Mouse (Mus musculus): ENCODE data around the gene Gng8.

The Gng8 gene

DNA sequence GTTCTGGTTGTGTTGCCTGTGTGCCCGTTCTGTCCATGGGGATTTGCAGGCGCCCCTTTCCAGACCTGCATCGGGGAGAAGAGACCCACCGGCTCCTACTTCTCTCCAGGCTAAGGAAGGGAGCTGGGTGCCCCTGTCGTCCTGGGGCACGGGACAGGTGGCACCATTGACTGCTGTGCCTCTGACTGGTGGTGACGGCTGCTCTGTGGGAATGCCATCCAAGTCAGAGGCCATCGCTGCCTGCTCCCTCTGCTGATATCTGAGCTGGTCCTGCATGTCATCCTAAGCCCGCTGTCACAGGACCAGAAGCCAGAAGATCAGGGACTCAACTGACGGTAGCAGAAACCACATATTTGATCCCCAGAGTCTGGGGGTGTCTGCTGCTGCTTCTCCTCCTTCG is 17.3 kb downstream of the Gng8 start:
- no peak for DNase-seq (ENCODE audit: low read depth)

DNA sequence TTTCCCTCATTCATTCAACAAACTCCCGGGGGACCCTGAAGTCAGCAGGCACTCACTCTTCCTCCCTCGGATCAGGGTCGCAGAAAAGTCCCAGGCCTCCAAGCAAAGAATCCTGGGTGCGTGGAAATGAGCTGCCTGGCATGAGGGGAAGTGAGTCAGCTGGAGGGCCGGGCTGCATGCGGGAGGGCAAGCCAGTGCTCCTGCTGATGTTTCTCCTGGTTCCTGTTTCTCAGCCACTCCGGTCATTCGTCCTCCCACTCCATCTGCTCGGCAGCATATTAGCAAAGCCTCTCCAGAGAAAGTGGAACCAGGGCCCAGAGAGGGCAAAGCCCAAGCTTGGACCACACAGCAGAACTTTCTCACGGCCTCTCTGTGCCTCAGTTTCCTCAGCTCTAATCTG is 18.3 kb downstream of the Gng8 start:
- no peak for DNase-seq (ENCODE audit: low read depth)

DNA sequence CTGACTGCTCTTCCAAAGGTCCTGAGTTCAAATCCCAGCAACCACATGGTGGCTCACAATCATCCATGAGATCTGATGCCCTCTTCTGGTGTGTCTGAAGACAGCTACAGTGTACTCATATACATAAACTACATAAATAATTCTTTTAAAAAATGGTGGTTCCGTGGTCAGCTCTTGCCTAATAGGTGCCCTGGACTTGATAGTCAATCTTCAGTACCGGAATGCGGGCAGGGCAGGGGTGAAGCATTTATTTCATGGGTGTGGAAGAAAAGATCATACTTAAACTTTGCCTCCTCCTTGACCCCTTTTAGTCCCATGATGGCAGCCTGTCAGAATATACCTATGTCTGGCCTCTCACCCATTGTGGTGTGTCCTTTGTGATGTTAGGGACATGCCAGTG is 20.3 kb downstream of the Gng8 start:
- no peak for DNase-seq (ENCODE audit: low read depth)

DNA sequence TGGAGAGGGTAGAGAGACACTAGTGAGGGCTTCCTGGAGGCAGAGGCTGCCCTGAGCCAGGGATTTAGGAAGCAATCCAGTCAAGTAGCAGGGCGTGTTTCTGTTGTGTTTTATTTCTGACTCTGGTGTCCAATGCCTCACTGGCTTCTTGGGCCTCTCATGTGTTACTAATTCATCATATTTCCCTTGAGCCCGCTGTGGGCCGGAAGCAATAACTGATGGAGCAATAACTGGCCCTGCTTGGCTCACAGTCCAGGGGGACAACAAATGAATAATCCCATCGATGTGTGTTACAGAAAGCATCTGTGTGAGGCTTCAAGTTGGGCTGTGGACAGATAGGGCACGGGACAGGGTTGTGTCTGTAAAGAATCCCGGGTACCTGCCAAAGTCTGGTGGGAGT is 20.8 kb downstream of the Gng8 start:
- DNase-seq (ENCODE audit: low read depth): no peak

DNA sequence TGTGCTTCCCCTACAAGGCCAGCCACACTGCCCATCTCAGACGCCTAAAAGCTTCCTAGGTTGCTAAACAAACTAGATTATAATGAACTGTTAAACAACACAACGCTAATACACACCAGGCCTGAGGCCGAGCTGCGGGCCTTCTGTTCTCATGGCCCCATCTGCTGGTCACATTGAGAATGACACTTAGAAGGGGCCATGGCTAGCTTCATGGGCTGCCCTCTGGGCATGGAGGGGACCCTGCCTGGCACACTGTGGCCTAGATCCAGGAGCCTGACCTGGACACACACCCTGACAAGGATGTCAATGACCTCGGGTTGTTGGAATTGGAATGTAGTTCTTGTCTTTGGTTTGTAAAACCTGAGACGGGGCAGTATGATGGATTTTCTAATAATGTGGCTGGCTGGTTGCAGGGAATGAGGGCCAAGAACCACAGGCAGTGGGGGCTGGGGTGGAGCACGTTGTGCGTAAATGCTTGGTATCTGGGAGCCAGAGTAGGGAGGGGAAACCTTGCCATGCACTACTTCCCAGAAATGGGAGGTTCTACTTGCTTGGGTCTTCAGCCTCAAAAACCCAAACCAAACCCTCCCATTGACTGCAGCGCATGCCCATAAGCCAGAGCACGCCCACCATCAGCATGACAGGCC is 22.3 kb downstream of the Gng8 start:
- peak; percentile 58 for DNase-seq (ENCODE audit: low read depth)

DNA sequence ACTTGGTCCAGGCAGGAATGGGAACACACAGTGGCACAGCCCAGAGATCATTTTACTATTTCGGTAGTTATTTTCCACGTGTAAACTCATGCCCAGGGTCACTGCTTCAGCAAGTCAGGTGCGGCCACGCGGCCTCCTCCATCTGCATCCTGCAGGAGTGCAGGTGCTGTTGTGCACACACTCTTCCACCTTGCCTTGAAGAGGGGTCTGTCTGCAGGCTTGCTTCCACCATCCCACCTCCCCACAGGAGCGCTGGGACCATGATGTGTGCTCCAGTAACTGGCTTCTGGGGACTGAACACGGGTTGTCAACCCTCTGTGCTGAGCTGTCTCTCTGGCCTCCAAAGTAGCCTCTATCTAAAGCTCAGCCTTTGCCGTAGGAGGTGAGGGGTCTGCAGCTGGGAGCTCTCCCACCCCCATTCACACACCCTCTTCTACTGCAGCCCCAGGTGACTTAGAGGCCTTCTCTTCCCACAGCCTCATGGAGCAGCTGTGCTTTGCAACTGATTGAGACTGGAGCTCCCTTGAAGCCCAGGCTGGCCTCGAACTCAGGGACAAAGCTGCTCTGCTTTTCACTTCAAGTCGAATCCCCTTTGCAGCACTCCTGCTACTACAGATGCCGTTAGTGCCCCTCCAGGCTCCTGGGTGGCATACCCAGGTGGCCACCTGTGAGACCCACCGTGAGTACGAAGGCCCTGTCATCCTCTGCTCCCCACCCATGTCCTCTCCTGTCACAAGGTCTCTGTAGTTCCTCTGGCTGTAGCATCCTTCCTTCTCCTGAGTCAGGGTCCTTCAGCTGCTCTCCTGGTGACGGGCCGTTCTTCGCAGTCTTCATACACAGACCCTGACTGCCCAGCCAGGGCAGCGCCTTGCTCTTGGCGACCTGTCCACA is 23.1 kb downstream of the Gng8 start:
- no peak for DNase-seq (ENCODE audit: low read depth)

DNA sequence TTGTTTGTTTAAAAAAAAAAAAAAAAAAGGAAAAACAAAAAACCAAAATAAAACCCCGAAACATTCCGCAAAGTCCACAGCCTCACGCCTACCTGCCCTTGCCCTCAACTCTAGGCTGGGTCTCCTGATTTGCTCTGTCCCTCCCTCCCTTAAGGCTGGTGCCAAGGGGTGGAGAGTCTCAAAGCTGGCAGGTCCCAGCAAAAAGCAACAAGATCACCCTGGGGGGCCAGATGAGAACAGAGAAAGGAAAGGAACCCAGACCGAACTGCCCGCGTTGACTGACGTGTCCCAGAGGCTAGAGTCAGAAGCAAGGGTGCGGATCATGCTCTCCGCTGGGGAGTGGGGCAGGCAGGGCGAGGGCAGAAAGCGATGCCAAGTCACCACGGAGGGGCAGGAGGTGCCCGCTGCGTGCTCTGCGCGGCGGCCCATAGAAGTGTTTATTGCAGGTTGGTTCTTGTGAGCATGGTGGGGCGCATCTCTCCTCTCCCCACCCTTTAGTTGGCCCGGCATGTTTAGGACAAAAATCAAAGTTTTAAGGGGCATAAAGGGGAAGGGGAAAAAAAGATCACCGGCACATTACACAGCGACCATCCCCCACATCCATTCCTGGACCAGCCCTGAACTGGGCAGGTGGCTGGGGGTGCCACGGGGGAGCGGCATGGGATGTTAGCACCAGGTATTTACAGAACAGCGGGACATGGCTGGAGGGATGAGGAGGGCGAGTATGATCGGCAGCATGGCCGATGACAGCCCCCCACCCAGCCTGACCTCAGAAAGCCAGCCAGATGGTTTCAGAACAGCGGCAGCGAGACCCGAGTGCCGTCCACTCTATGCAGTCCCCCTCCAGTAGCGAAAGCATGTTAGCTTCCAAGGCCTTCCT is 24.1 kb downstream of the Gng8 start:
- no peak for DNase-seq (ENCODE audit: low read depth)

DNA sequence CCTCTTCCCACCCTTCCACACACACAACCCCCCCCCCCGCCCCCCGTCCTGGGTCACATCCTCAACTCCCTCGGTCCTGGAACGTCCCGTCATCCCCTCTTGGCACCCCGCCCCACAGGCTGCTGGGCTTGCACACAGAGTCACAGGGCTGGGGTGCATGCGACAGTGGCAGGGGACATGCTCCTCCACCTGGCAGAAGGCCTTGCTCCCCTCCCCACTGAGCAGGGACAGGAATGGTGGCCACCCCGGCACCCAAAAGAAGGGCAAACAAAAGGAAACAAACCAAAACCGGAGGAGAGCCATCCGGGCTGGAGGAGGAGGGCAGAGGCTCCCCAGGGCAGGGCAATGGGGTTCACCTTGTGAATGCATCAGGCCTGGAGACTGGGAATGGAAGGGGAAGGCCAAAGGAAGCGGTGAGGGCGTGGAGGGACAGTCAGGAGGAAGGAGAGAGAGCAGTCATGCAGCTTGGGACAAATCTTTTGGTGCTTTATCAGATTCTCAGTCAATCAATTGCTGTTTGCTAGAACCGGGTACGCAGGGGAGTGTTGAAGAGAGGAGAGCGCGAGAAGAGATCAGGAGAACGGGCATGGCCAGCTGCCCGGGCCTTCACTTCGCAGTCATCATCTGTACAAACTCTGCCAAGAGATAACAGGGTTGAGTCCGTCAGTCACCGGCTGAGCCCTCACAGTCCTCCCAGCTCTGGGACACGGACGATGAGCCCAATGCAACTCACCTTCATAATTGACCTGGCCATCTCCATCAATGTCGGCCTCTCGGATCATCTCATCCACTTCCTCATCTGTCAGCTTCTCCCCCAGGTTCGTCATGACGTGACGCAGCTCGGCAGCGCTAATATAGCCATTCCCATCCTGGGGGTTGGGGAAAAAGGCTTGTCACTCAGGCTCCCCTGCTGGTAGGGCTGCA is 25.0 kb downstream of the Gng8 start:
- no peak for DNase-seq (ENCODE audit: low read depth)

DNA sequence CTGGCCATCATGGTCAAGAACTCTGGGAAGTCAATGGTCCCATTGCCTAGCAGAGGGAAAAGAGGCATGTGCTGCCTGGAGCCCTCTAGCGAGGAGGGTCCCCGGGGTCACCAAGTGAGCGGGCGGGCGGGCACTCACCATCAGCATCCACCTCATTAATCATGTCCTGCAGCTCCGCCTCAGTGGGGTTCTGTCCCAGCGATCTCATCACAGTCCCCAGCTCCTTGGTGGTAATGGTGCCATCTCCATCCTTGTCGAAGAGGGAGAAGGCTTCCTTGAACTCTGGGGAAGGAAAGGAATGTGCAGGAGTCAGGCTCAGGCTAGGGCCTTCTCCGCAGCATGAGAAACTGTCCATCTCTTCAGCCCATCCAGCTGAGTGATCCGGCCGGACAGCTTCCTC is 25.9 kb downstream of the Gng8 start:
- DNase-seq (ENCODE audit: low read depth): no peak

DNA sequence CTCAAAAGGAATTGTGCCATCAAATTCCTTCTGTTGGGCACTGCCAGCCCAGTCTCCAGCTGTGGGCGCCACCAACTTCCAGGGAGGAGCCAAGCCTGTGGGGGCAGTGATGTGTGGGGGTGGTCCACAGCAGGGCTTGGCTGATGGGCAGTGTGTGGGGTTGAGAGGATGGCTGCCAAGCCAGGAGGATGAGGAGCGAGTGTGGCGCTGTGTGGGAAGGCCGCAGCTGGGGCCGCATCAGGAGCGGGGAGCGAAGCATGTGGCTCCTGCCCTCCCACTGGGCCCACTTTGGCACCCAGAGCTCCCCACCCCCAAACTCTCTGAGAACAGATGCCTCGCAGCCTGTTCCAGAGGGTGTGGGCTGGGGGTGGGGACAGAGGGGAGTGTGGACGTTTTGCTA is 26.4 kb downstream of the Gng8 start:
- DNase-seq (ENCODE audit: low read depth): no peak

DNA sequence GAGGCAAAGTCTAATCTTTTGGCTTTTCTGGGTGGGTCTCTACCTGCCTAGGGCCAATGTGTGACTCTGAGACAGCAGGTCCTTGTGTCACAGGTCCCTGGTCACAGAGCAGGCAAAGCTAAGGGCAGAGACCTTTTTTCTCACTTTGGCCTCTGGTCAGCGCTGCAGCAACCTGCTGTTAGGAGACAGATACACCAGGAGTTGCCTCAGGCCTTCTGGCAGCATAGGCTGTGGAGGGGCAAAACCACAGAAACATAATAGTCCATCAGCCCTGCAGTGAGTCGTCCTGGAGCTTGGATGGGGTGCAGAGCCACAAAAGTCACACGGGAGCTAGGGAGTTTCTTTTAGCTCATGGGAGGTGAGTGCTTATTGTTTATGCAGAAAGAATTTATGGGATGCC is 27.1 kb downstream of the Gng8 start:
- no peak for DNase-seq (ENCODE audit: low read depth)

DNA sequence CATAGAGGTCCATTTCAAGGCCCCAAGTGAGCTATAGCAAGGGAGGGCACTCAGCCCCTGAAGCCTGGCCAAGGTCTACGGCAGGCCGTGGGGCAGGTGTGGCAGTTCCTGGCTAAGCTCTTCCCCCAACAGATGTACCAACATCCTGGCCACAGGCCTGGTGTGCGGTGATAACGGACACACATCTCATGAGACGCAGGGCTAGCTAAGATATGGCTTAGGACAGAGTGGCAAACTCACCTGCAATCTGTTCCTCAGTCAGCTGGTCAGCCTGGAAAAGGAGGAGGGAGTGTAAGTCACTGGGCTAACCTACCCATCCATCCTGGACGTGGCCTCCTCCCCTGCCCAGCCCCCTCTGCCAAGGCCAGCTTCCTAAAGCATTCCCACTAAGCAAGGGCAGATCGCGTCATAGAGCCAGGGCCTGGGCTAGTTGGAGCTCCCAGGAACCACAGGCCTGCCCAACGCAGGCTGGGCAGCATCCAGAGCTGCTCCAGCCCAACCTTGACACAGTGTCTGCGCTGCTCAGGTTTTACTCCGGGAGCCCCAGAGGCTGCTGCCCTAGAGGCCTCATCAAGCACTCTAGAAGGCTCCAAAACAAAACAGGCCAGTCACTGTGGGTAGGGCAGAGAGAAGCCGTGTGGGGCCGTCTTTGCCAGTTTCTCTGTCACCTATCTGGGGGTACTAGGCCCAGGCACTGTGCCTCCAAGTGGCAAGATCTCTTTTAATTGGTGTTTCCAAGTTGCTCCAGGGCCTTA is 28.0 kb downstream of the Gng8 start:
- DNase-seq (ENCODE audit: low read depth): no peak

DNA sequence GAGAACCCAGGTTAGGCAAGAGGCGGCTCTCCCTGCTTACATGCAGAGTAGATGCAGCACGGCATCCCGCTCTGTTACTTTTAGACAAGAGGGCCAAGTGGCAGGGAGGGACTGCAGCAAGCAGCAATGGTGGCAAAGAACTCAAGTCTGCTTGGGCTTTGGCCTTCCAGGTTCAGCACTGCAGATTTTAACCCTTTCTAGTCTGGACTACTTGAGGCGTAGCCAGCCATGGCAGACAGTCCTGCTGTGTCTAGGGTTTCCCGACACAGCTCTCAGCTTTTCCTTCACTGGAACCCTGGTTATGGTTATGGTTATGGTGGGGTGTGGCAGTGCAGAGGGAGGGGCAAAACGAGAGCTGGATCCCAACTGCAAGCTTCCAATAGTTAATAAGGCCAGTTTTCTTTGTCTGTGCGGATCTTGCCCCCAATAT is 28.6 kb downstream of the Gng8 start:
- DNase-seq (ENCODE audit: low read depth): no peak

DNA sequence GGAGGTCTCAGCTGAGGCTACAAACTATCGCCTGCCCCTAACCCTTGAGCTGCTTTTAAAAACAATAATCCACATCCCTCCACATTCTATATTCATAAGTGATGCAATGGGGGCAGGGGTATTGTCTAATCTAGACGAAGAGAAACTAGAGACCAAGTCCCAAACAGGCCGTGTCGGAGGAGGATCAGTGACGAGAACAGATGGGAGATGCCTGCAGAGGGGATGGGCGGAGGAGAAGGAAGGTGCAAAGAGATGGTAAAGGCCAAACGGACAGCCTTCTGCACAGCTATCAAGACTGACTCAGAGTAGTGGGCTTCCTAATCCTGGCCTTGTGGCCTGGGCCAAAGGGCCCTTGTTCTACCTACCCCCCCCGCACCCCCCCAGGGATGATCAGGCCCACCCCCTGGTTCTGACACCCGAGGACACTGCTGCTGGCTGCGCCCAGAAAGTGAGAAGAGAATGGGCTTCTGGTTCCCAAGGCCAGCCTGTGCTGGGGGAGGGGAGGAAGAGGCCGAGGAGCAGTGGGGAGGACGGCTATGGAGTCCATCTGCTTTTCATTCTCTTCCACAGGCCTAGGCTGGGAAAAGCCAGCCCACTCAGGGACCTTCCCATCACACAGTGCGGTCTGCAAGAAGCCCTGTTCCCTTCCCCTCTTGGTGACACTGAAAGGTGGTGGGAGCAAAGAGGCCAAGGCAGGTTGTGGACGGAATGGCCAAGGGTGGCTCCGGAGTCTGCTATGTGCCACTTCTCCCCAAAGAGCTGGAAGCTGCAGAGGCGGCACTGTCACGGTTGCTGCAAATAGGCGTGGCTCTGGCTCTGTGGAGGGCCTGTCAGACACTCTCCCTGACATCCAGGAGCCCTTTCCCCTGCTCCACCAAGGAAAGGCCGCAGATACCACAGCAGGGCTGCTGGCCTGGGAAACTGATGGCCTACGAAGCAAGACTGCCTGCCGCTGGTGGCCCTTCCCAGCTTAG is 29.5 kb downstream of the Gng8 start:
- no peak for DNase-seq (ENCODE audit: low read depth)

DNA sequence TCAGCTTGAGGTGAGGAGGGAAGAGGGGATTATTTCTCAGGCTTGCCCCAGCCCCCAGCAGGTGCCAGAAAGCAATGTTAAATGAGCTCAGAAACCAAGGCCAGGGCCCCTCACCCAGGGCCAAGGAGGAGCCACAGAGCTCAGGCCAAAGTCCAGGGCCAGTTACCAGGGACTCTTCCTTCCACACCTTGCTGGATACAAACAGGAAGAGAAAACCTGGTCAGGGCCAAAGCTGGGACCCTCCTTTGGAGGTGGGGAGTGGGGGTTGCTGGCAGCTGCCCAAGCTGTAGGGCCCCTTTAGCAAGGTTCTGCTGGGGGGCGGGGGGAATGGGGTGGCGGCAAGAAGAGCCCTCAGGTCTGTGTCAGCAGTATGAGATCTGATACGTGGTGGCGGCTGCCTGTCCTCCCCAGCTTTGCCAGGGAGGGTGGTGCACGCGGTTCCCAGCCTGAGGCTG is 30.3 kb downstream of the Gng8 start:
- no peak for DNase-seq (ENCODE audit: low read depth)

DNA sequence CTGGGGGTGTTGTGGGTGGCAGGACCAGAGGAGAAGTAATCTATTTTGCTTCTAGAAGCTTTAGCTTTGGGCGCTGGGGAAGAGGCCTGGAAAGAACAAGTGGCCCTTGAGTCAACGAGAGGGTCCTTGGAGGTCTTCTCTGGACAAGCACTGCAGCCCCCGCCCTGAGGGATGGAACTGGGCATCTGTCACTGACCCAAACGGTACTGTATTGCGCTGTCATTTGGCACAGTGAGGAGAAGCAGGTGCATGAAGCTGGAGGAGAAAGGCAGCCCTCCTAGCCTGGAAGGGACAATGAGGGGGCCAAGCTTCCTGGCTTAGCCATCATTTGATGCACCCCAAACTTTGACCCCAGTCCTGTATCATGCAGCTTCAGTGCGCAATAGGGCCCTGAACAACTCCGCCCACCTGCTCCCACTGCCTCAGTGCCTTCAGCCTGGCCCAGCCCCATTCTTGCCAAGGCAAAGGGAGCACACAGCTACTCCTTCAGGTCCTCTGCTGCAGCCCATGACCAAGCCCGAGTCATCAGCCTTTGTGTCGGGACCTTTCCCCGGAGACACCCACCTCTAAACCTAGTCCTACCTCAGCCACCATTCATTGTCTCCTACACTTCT is 30.9 kb downstream of the Gng8 start:
- DNase-seq (ENCODE audit: low read depth): peak; percentile 39

DNA sequence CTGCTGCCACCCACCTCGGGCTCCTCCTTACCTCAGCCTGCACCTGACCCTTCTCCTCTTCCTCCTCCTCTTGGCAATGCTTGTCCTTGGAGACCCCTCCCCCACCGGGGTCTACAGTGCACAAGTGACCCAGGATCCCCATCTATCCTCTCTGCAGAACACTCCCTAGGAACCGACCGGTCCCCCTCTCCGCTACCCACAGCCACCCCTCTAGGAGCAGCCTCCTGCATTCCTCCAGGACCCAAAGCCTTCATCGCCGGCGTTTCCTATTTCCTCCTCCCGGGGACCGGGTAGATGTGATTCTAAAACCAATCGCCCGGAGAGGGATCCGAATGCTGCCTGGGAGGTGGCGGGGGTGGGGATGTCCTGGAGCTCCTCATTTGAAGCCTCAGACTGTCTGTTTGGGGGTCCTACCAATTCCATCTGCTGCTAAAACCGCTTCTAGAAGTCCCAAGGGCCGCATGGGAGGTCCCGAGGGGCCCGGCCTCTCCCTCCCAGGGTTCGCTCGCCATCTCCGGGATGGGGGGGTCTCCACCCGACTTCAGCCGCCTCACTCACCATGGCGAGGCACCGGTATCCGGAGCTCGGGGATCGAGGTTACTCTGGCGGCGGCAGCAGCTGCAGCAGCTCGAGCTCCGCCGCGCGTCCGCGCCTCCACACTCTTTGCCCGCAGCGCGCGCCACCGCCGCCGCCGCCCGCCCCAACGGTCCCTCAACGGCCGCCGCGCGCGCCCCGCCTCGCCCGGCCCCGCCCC is 31.9 kb downstream of the Gng8 start:
- DNase-seq (ENCODE audit: low read depth): no peak
